Mouse (Mus musculus) ES-E14 (cell line): ENCODE results near the gene Hist1h3g. TPM values are rescaled to one million over a fixed set of nuclear protein-coding genes. Genes with fewer than 3 reads are reported as not detected.
"Not testable (repeated sequence)": the region's sequence is repeated elsewhere in the genome, so short reads cannot be mapped to it uniquely, and the experiment has no call there.

Experiments
- DNase-seq: peaks from one replicate; pipeline ENCODE4 v3.0.0-alpha.2; 2013; ENCODE audit warnings: low read depth, low spot score
- H3K27ac ChIP-seq: 2 replicates; pipeline ENCODE4 v1.5.1; 2012; ENCODE audit warnings: low read depth, mild to moderate bottlenecking, low read length, moderate library complexity, mixed read lengths; ENCODE audit not compliant: poor library complexity, insufficient read depth, severe bottlenecking
- H3K36me3 ChIP-seq: 2 replicates; pipeline ENCODE4 v1.6.1; 2012; ENCODE audit warnings: mild to moderate bottlenecking, low read length, moderate library complexity, mixed read lengths; ENCODE audit not compliant: control insufficient read depth, poor library complexity, insufficient read depth, severe bottlenecking
- H3K4me1 ChIP-seq, 2 experiments: fragments of 150-350 bp in 1 of 2; sonication (generic) in 1 of 2; 2 replicates each; pipeline ENCODE4 v1.6.1; 2012; ENCODE audit warnings: low read length in 2 of 2, mild to moderate bottlenecking in 1 of 2, mixed read lengths in 1 of 2; ENCODE audit not compliant: control insufficient read depth in 2 of 2, insufficient read depth in 2 of 2, poor library complexity in 1 of 2
- H3K4me3 ChIP-seq, 2 experiments: fragments of 150-350 bp in 1 of 2; sonication (generic) in 1 of 2; 2 replicates each; pipeline ENCODE4 v1.5.1; 2012; ENCODE audit warnings: low read length in 2 of 2, low read depth in 1 of 2, mild to moderate bottlenecking in 1 of 2, mixed read lengths in 1 of 2; ENCODE audit not compliant: insufficient read depth in 1 of 2, poor library complexity in 1 of 2, severe bottlenecking in 1 of 2
- H3K9ac ChIP-seq: 2 replicates; pipeline ENCODE4 v1.6.1; 2012; ENCODE audit warnings: low read depth, mild to moderate bottlenecking, low read length, mixed read lengths; ENCODE audit not compliant: poor library complexity, insufficient read depth, severe bottlenecking
- H3K9me3 ChIP-seq: fragments of 150-350 bp; sonication (generic); 2 replicates; pipeline ENCODE4 v1.6.1; 2012; ENCODE audit warnings: low read depth, mild to moderate bottlenecking, low read length; ENCODE audit not compliant: control insufficient read depth, insufficient read depth
- CHD2 ChIP-seq: IDR thresholded peaks from 2 replicates; pipeline ENCODE4 v1.6.1; 2014; ENCODE audit warnings: mild to moderate bottlenecking, low read depth, low read length, inconsistent platforms
- HCFC1 ChIP-seq: IDR thresholded peaks from 2 replicates; pipeline ENCODE4 v1.6.1; 2012; ENCODE audit warnings: low read length, inconsistent platforms, borderline replicate concordance; ENCODE audit not compliant: insufficient read depth
- MAFK ChIP-seq: IDR thresholded peaks from 2 replicates; pipeline ENCODE4 v1.6.1; 2014; ENCODE audit warnings: mild to moderate bottlenecking, low read depth, low read length, inconsistent platforms; ENCODE audit not compliant: insufficient read depth
- ZC3H11A ChIP-seq: IDR thresholded peaks from 2 replicates; pipeline ENCODE4 v1.6.1; 2012; ENCODE audit warnings: low read depth, mild to moderate bottlenecking, inconsistent platforms, low read length, borderline replicate concordance
- ZNF384 ChIP-seq: IDR thresholded peaks from 2 replicates; pipeline ENCODE4 v1.6.1; 2012; ENCODE audit warnings: low read depth, low read length, inconsistent platforms
- in situ Hi-C, 2 experiments: fragments of 600-800 bp; cut with MboI; formaldehyde crosslinking; loops; one replicate each; pipeline ENCODE4 v1.15.1; 2025; ENCODE audit warnings: low sequenced_read_pairs in 2 of 2, inconsistent platforms in 1 of 2; ENCODE audit not compliant: unreplicated experiment in 2 of 2
- total RNA-seq: library from RNA; depleted of rRNA; stranded (reverse); fragments of 300-350 nt; gene quantifications from 2 replicates; pipeline ENCODE4 v1.2.3, GENCODE M21; 2012; rRNA removed

Hist1h3g gene
- total RNA-seq, result 436 and 621 TPM in 2 replicates

- not testable (repeated sequence) for H3K4me1 ChIP-seq
- in situ Hi-C loops, result loop anchor here in 1 of 2 experiments (25.0 kb wide), 1 partner anchor 1498 kb away; the partner anchor contains the start of genes Hist1h2ag, Hist1h2ah, Hist1h2bj and Hist1h2bk
These were observed at the start of gene Hist1h3g for GRCm38 (mm10) chr13:23535137-23536075. Gene Hist1h3g, plus strand, starts transcription at chr13:23535422.

GRCm38 (mm10) chr13:23488400-23489322 lies 46.6 kb upstream of the Hist1h3g start, which contains the start of gene Btn2a2:
Gene Btn2a2, minus strand, starts transcription at chr13:23488857.
- H3K9ac ChIP-seq, result peak within 1 kb of the TSS; percentile 44; the same call in 1 of the 2 replicates
- TF ChIP-seq HCFC1 (no peak), CHD2 (peak; percentile 97)
- peak within 1 kb of the TSS; percentile 47 to 70 for H3K4me3 ChIP-seq
- no peaks in the 10 kb centered on the region for H3K36me3 ChIP-seq
- in situ Hi-C loops, result no loop called here
- peaks cover 12 to 13% of the 10 kb centered on the region in 2 experiments for H3K4me1 ChIP-seq
- no peak within 1 kb of the TSS for H3K27ac ChIP-seq
- no peak for DNase-seq
- no peaks in the 10 kb centered on the region for H3K9me3 ChIP-seq

More at GRCm38 (mm10) chr13:23535137-23536075, at the start of gene Hist1h3g:
- TF ChIP-seq CHD2 (peak; percentile 86), HCFC1 (0 out of 2 replicates have a peak, but pooled peaks have one; percentile 37)
- Histone ChIP-seq H3K4me3 (peak within 1 kb of the TSS; percentile 72 to 79), H3K27ac (peak within 1 kb of the TSS; percentile 87), H3K9ac (peak within 1 kb of the TSS; percentile 92)
- H3K36me3 ChIP-seq, H3K9me3 ChIP-seq: not testable (repeated sequence)
- DNase-seq, result peak; percentile 92

DNA sequence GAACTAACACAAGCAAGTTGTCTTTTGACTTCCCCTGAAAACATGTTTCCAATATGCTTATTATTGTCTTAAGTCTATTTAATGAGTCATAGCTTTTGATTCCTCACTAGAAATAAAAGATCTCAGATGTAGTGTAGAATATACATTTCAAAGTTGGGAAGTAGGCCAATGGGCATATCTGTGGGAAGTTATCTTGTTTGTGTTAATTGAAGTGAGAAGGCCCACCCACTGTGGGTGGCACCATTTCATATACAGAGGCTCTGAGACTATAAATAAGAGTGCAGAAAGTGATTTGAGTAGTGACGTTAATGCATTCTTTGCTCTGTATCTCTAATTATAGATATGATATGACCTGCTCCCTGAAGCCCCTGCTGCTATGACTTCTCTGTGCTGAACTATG lies 44.4 kb upstream of the Hist1h3g start:
- no peaks in the 10 kb centered on the region for H3K9me3 ChIP-seq
- no peak overlapping the region; the same call in 1 of the 2 replicates for H3K27ac ChIP-seq
- TF ChIP-seq MAFK (no peak), HCFC1 (no peak), ZC3H11A (no peak), CHD2 (no peak), ZNF384 (no peak)
- H3K9ac ChIP-seq, result no peak overlapping the region
- no peak for DNase-seq
- in situ Hi-C loops, result no loop called here
- no peak overlapping the region for H3K4me3 ChIP-seq
- H3K4me1 ChIP-seq, result peaks cover 13 to 16% of the 10 kb centered on the region in 2 experiments
- no peaks in the 10 kb centered on the region for H3K36me3 ChIP-seq

DNA sequence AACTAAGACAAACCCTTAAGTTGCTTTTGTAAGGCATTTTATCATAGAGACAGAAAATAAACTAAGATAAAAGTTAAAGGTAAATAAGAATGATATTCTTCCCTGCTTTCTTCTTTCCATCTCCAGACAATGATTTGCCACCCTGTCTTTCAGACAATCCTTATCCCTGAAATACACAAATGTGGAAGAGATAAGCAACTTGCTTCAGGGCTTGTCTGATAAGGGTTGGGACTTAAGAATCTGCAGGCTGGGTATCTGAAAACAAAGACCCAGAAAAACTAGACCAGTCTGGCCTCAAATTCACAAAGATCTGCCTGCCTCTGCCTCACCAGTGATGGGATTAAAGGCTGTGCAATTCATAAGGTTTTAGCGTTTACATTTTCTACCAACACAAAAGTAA lies 44.0 kb upstream of the Hist1h3g start:
- no peak for DNase-seq
- no peaks in the 10 kb centered on the region for H3K9me3 ChIP-seq
- H3K4me3 ChIP-seq, result no peak overlapping the region
- H3K9ac ChIP-seq, result no peak overlapping the region
- in situ Hi-C loops, result no loop called here
- H3K36me3 ChIP-seq, result no peaks in the 10 kb centered on the region
- H3K4me1 ChIP-seq, result peaks cover 13 to 16% of the 10 kb centered on the region in 2 experiments
- no peak for TF ChIP-seq CHD2
- TF ChIP-seq ZNF384, result no peak
- TF ChIP-seq MAFK, result no peak
- no peak overlapping the region; the same call in 1 of the 2 replicates for H3K27ac ChIP-seq
